Mouse (Mus musculus) neural tube, embryonic 11.5 days (tissue): Measurements from ENCODE around the gene Usp20. TPM values are rescaled to one million over a fixed set of nuclear protein-coding genes. Genes with fewer than 3 reads are reported as not detected.

Experiments used
- ATAC-seq: fragments of 200-750 bp; cut with Nextera tagmentation; 2 replicates; pipeline ENCODE4 v1.8.0; 2017; ENCODE audit warnings: moderate number of reproducible peaks, mild to moderate bottlenecking, moderate TSS enrichment, moderate library complexity; ENCODE audit not compliant: insufficient read depth, low FRiP score, low TSS enrichment
- DNase-seq: peaks from one replicate; pipeline ENCODE4 v3.0.0-alpha.2; 2015; ENCODE audit warnings: low spot score
- H3K27ac ChIP-seq: fragments of 300-500 bp; sonication (generic); 2 replicates; pipeline ENCODE4 v1.5.1; 2014; ENCODE audit warnings: low read depth, mild to moderate bottlenecking, low read length
- H3K27me3 ChIP-seq: fragments of 300-500 bp; sonication (generic); 2 replicates; pipeline ENCODE4 v1.6.1; 2014; ENCODE audit warnings: mild to moderate bottlenecking, low read length, mixed read lengths; ENCODE audit not compliant: control insufficient read depth, insufficient read depth
- H3K36me3 ChIP-seq: fragments of 300-500 bp; sonication (generic); 2 replicates; pipeline ENCODE4 v1.6.1; 2014; ENCODE audit warnings: mild to moderate bottlenecking, low read length, moderate library complexity, mixed read lengths; ENCODE audit not compliant: control insufficient read depth, insufficient read depth
- H3K4me1 ChIP-seq: fragments of 300-500 bp; sonication (generic); 2 replicates; pipeline ENCODE4 v1.6.1; 2014; ENCODE audit warnings: low read length, mixed read lengths; ENCODE audit not compliant: control insufficient read depth, insufficient read depth
- H3K4me2 ChIP-seq: fragments of 300-500 bp; sonication (generic); 2 replicates; pipeline ENCODE4 v1.6.1; 2014; ENCODE audit warnings: low read depth, mild to moderate bottlenecking, moderate library complexity
- H3K4me3 ChIP-seq: fragments of 300-500 bp; sonication (generic); 2 replicates; pipeline ENCODE4 v1.5.1; 2014; ENCODE audit warnings: low read depth, low read length
- H3K9ac ChIP-seq: fragments of 300-500 bp; sonication (generic); 2 replicates; pipeline ENCODE4 v1.6.1; 2014; ENCODE audit warnings: mild to moderate bottlenecking, low read length
- H3K9me3 ChIP-seq: fragments of 300-500 bp; sonication (generic); 2 replicates; pipeline ENCODE4 v1.6.1; 2016; ENCODE audit warnings: low read length; ENCODE audit not compliant: control insufficient read depth
- WGBS: fragments of 180-500 bp; shearing (Covaris S2); extraction: QIAGEN DNeasy Blood & Tissue Kit; methylation state at CpG from one replicate; pipeline ENCODE4 v1.1.7; 2014; 5-methylcytosine and 5-hydroxymethylcytosine counted together
- polyA plus RNA-seq: library from polyadenylated mRNA; unstranded; fragments of >200 nt; fragmentation: Nextera tagmentation; extraction: Ambion mirVana; gene quantifications from 2 replicates; pipeline ENCODE4 v1.2.1, GENCODE M21; 2014

Usp20 gene
- polyA plus RNA-seq, 1 experiment from 2014 or later = 18.2 TPM

DNA sequence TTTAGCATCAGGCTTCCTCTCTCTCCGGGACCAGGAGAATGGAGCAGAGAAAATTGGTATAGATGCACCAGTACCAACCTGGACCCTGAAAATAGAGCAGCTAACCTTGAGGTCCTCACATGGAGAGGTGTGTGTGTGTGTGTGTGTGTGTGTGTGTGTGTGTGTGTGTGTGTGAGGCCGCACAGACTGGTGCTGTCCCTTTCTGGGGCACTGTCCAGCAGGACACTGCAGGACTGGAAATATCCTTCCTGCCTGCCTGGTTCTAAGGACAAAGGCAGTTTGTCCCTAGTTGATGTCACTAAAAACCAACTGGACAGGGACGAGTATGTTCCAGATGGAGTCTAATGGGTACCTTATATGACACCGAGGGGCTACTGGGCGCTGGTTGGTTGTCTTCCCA is 41.9 kb downstream of the Usp20 start:
- DNase-seq (no peak), ATAC-seq (no peak)
- H3K4me3 ChIP-seq = no peak overlapping the region
- 72% methylated on average over 5 of the region's 5 CpGs for WGBS
- no peaks in the 10 kb centered on the region for H3K27me3 ChIP-seq
- H3K4me1 ChIP-seq = no peaks in the 10 kb centered on the region
- no peak overlapping the region for H3K4me2 ChIP-seq
- H3K36me3 ChIP-seq = peaks cover 2% of the 10 kb centered on the region; the same call in 1 of the 2 replicates
- H3K9ac ChIP-seq = no peak overlapping the region
- H3K9me3 ChIP-seq = no peaks in the 10 kb centered on the region
- no peak overlapping the region for H3K27ac ChIP-seq

DNA sequence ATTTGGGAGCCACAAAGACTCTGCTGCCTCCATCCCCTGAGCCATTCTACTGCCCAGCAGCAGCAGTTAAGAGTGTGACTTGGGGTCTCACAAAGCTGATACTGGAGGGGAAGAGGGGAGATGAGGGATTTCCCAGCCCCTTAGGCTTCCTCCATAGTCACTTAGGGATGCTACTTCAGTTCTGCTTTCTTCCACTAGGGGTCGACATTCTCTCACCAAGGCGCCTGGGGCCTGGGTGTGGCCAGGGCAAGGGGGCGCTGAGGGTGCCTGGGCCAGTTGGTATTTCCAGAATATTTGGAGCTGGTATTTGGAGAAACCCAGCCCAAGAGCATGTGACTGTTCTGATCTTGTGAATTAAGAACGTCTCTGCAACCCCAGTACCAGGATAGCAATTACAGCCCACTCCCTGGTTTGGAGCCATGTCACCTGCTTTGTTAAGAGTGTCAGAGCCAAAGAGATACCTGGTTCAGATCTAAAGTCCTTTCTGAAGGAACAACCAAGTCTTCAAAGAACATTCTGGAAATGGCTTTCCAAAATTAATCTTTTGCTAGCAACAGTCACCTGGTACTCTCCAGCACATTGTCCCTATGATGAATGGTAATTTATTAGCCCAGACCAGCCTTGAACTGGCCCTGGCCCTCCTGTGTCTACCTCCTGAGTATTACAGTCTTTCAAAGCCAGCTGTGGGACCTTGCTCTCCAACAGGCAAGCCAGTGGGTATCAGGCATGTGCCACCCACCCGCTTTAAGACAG is 42.7 kb downstream of the Usp20 start:
- H3K9ac ChIP-seq = no peak overlapping the region
- 27% methylated on average over 5 of the region's 5 CpGs for WGBS
- DNase-seq (peak; percentile 69), ATAC-seq (no peak)
- H3K27ac ChIP-seq = no peak overlapping the region
- no peak overlapping the region for H3K4me3 ChIP-seq
- H3K27me3 ChIP-seq = no peaks in the 10 kb centered on the region
- no peaks in the 10 kb centered on the region for H3K4me1 ChIP-seq
- H3K36me3 ChIP-seq = peaks cover 2% of the 10 kb centered on the region; the same call in 1 of the 2 replicates
- H3K4me2 ChIP-seq = no peak overlapping the region
- no peaks in the 10 kb centered on the region for H3K9me3 ChIP-seq

DNA sequence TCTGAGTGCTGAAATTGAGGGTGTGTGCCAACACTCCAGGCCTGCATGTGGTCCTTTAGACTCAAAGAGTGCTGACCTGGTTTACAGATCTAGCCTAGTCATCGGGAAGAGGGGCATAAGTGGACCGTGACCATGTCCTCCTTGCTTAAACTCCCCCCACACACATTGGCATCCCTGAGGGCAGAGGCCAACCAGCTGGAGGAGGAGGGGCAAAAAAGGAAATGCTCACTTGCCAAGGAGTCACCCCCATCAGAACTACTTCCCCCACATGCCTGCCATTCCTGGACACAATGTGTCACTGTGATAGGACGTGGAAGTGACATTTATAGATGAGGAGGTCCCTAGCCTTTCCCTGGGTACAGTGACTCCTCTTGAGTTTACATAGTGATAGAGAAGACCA is 43.4 kb downstream of the Usp20 start:
- Histone ChIP-seq H3K4me1 (no peaks in the 10 kb centered on the region), H3K36me3 (peaks cover 2% of the 10 kb centered on the region; the same call in 1 of the 2 replicates), H3K27ac (no peak overlapping the region), H3K4me3 (no peak overlapping the region), H3K27me3 (no peaks in the 10 kb centered on the region), H3K4me2 (no peak overlapping the region), H3K9ac (no peak overlapping the region), H3K9me3 (no peaks in the 10 kb centered on the region)
- DNase-seq (no peak), ATAC-seq (no peak)
- WGBS = 75% methylated on average over 3 of the region's 3 CpGs

DNA sequence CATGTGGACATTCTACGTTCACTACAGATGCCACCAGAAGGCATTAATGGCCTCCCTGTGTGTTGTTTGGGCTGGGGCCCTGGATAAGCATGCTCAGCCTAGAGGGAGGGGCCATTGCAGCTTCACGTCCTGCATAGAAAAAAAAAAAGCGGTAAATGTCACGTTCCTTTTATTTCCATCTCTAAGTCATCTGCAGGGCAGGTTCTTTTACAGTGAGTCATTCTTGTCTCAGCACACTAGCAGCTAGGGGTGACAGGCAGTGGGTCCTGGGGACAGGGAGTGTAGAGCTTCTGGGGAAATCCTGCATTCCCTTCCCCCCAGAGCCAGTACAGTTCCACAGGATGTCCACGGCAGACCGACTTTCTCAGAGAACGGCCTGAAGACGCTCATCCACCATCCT is 44.6 kb downstream of the Usp20 start:
- Histone ChIP-seq H3K36me3 (no peaks in the 10 kb centered on the region), H3K4me1 (no peaks in the 10 kb centered on the region), H3K27me3 (no peaks in the 10 kb centered on the region), H3K27ac (no peak overlapping the region), H3K4me2 (no peak overlapping the region), H3K4me3 (no peak overlapping the region), H3K9me3 (no peaks in the 10 kb centered on the region), H3K9ac (no peak overlapping the region)
- ATAC-seq (no peak), DNase-seq (no peak)
- WGBS = 76% methylated on average over 8 of the region's 8 CpGs

DNA sequence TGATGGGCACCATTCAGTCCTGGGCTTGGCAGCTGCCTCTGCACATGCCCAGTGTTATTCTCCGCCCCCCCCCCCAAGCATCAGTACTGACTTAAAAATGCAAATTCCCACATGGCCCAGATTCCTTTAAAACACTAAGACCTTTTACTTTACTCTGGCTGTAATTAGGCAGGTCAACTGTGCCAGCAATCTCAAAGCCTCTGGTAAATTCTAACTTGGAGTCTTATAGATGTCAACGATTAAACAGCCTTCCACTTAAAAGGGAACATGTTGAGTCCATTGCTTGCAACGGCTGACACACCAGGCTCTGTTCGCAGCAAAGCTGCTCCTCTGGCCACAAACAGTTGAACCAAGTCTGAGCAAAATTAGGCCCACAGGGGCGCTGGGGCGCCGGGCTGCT is 49.9 kb downstream of the Usp20 start:
- ATAC-seq = no peak

DNA sequence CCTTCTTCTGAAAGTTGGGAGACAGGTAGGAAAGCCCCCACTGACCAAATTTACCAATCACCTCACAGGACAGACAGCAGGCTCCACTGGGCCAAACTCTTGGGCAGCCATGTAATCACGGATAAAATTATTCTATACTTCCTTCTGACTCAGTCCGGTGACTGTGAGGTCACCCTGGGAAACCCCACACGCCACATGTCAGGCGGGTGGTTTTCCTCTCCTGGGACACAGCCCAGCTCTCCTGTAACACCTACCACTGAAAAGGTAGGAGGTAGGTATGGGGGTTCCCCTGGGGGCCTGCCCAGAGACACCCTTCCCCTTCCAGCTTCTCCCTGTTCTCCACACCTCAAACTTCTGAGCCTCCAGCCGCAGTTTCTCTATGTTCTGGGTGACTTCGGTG is 54.7 kb downstream of the Usp20 start:
- 90% methylated on average over 6 of the region's 6 CpGs for WGBS
- H3K4me2 ChIP-seq = no peak overlapping the region
- H3K9ac ChIP-seq = no peak overlapping the region
- no peaks in the 10 kb centered on the region for H3K9me3 ChIP-seq
- H3K36me3 ChIP-seq = peaks cover 8% of the 10 kb centered on the region
- ATAC-seq (no peak), DNase-seq (no peak)
- no peaks in the 10 kb centered on the region for H3K27me3 ChIP-seq
- no peaks in the 10 kb centered on the region for H3K4me1 ChIP-seq
- no peak overlapping the region for H3K4me3 ChIP-seq
- no peak overlapping the region for H3K27ac ChIP-seq

More for the DNA sequence above, 49.9 kb downstream of the Usp20 start:
- Histone ChIP-seq H3K9ac (no peak overlapping the region), H3K36me3 (peaks cover 4% of the 10 kb centered on the region), H3K27ac (no peak overlapping the region), H3K9me3 (no peaks in the 10 kb centered on the region), H3K4me3 (no peak overlapping the region), H3K4me2 (no peak overlapping the region), H3K4me1 (no peaks in the 10 kb centered on the region), H3K27me3 (no peaks in the 10 kb centered on the region)
- WGBS = 90% methylated on average over 7 of the region's 7 CpGs
- DNase-seq = no peak

DNA sequence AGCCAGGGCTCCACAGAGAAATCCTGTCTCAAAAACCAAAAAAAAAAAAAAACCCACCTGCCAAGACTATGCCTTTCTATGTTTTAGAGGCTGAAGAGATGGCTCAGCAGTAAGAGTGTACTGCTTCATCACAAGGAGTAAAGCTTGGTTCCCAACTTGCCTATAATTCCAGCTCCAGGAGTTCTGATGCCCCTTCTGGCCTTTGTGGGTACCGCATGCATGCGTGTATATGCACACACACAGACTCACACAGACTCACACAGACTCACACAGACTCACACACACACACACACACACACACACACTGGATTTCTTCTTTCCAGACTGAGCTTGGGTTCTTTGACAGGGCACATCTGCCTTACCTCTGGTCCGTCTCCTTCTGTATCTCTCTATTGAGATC is 58.0 kb downstream of the Usp20 start:
- Histone ChIP-seq H3K4me1 (no peaks in the 10 kb centered on the region), H3K9ac (no peak overlapping the region), H3K4me2 (no peak overlapping the region), H3K9me3 (no peaks in the 10 kb centered on the region), H3K36me3 (peaks cover 8% of the 10 kb centered on the region), H3K4me3 (no peak overlapping the region), H3K27me3 (no peaks in the 10 kb centered on the region), H3K27ac (no peak overlapping the region)
- ATAC-seq (no peak), DNase-seq (no peak)
- 96% methylated on average over 3 of the region's 3 CpGs for WGBS

DNA sequence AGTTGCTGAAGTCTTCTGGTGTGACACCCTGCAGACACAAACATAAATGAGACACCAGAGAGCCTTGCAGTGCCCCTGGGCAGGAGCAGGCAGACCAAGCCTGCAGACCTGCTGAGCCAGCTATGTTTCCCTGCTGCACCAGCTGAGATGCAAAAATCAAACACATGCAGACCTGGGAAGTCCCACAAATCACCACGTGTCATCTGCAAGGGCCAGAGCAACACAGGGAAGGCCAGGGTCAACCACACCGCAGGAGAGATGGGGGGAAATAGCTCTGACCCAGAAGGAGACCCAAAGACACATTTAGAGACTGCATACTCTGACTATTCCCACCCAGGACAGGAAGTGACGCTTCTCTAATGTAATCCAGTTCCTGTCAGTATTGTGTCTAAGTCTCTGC is 58.4 kb downstream of the Usp20 start:
- no peak overlapping the region for H3K4me3 ChIP-seq
- H3K9me3 ChIP-seq = no peaks in the 10 kb centered on the region
- DNase-seq (no peak), ATAC-seq (no peak)
- H3K9ac ChIP-seq = no peak overlapping the region
- H3K27ac ChIP-seq = no peak overlapping the region
- H3K27me3 ChIP-seq = no peaks in the 10 kb centered on the region
- no peak overlapping the region for H3K4me2 ChIP-seq
- peaks cover 7% of the 10 kb centered on the region for H3K36me3 ChIP-seq
- no peaks in the 10 kb centered on the region for H3K4me1 ChIP-seq
- 79% methylated on average over 3 of the region's 3 CpGs for WGBS

DNA sequence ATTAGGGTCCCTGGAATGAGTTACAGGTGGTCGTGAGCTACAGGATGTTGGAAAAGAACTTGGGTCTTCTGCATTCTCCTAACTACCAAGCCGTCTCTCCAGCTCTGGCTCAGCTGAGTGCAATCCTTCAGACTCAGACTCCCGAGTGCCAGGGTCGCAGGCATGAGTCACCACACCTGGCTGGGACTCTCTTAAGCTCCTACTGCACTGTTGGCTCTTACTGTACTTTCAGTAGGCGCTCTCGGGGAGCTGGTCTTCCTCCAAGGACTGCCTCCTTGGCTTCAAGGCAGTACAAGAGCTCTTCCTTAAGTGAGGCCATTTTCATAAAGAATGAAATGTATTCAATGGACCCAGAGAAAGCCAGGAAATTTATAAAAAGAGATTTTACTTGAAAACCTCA is 59.3 kb downstream of the Usp20 start:
- Histone ChIP-seq H3K36me3 (peaks cover 4% of the 10 kb centered on the region; the same call in 1 of the 2 replicates), H3K27ac (no peak overlapping the region), H3K4me2 (no peak overlapping the region), H3K4me1 (no peaks in the 10 kb centered on the region), H3K9ac (no peak overlapping the region), H3K27me3 (no peaks in the 10 kb centered on the region), H3K9me3 (no peaks in the 10 kb centered on the region), H3K4me3 (no peak overlapping the region)
- WGBS = 90% methylated on average over 6 of the region's 6 CpGs
- ATAC-seq (no peak), DNase-seq (no peak)
